Comparison of ENCODE assay signal across 11 mouse cellular contexts in the genomic region with DNA sequence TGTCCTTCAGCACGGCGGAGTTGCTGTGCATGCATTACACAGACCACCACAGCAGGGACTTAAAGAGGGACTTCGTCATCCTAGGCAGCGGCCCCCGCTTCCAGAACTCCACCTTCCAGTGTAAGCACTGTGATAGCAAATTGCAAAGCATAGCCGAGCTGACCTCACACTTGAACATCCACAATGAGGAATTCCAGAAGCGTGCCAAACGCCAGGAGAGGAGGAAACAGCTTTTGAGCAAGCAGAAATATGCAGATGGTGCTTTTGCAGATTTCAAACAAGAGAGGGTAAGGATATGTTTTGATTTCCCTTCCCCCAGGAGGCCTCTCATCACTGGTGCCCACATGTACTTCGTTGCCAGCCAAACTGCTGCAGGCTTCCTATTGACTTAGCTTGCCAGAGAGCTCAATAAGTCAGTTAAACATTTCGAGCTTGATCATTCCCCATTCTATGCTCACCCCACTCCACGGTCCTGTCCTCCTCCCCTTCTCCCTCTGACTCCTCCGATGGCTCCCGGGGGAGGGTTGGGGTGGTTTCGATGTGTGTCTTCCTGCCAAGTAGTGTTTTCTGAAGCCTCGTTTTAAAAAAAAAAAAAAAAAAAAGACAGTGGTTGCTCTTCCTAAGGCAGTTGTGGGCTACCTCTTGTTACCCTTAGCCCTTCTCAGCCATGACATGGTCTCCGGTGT.
DNase-seq lines count a peak whose midpoint lies in the region; ATAC-seq and TF ChIP-seq lines count a peak whose summit lies in the region.
"Had no signal": no experiment of that assay in that cellular context is flagged by ENCODE, and none has a peak within 500 bp of the region (broad histone marks: within the 10 kb centered on the region; RNA-seq: fewer than 3 reads in every experiment).

No protein-coding gene starts in this region.

- TF ChIP-seq POLR2A in cerebellum, adult 2 months (IDR thresholded peaks at IDR 0.05; ENCODE audit: borderline replicate concordance, insufficient read depth, low read length) = no peak

- H3K27me3 ChIP-seq in forebrain, embryonic 16.5 days (replicated peaks; ENCODE audit: control insufficient read depth, insufficient read depth, low read length) = no peaks in the 10 kb centered on the region
- H3K27me3 ChIP-seq in forebrain, embryonic 11.5 days (ENCODE audit: control insufficient read depth, insufficient read depth, low read length) = no peaks in the 10 kb centered on the region
- H3K27me3 ChIP-seq in Patski = no peaks in the 10 kb centered on the region
- H3K27me3 ChIP-seq in intestine, postnatal 0 days (replicated peaks; ENCODE audit: control insufficient read depth, insufficient read depth, low read length) = no peaks in the 10 kb centered on the region
- H3K27me3 ChIP-seq in lung, embryonic 16.5 days (ENCODE audit: control insufficient read depth, insufficient read depth, low read depth, low read length) = no peaks in the 10 kb centered on the region
- H3K27me3 ChIP-seq in cerebellum, adult 2 months (ENCODE audit: control insufficient read depth, insufficient read depth, low read length) = no peaks in the 10 kb centered on the region
- H3K27me3 ChIP-seq: embryonic facial prominence, embryonic 12.5 days; megakaryocyte, embryonic 14.5 days had no signal

- no peaks in the 10 kb centered on the region for H3K9me3 ChIP-seq in forebrain, embryonic 16.5 days (ENCODE audit: control insufficient read depth, low read length)
- H3K9me3 ChIP-seq in forebrain, embryonic 11.5 days (ENCODE audit: control insufficient read depth, low read length) = no peaks in the 10 kb centered on the region
- no peaks in the 10 kb centered on the region for H3K9me3 ChIP-seq in intestine, postnatal 0 days (ENCODE audit: control insufficient read depth)
- H3K9me3 ChIP-seq in lung, embryonic 16.5 days (ENCODE audit: control insufficient read depth, low read length) = no peaks in the 10 kb centered on the region
- H3K9me3 ChIP-seq: embryonic facial prominence, embryonic 12.5 days had no signal

- CTCF ChIA-PET in Patski (lab: Charles Lee) = interaction anchor here (1.2 kb wide), 1 partner anchor 9 kb away, joined by 3 read pairs; no protein-coding TSS in a partner anchor

- H3K4me1 ChIP-seq in forebrain, embryonic 16.5 days (replicated peaks; ENCODE audit: control insufficient read depth, insufficient read depth, low read length) = no peaks in the 10 kb centered on the region
- H3K4me1 ChIP-seq in forebrain, embryonic 11.5 days (replicated peaks; ENCODE audit: control insufficient read depth, insufficient read depth, low read length) = no peaks in the 10 kb centered on the region
- no peaks in the 10 kb centered on the region for H3K4me1 ChIP-seq in intestine, postnatal 0 days (replicated peaks; ENCODE audit: control insufficient read depth, insufficient read depth, low read length)
- H3K4me1 ChIP-seq in lung, embryonic 16.5 days (replicated peaks; ENCODE audit: control insufficient read depth, insufficient read depth, low read length) = peaks cover 8% of the 10 kb centered on the region
- no peaks in the 10 kb centered on the region for H3K4me1 ChIP-seq in cerebellum, adult 2 months (ENCODE audit: control insufficient read depth, insufficient read depth, low read length)
- H3K4me1 ChIP-seq: embryonic facial prominence, embryonic 12.5 days; megakaryocyte, embryonic 14.5 days had no signal

- no peak overlapping the region for H3K27ac ChIP-seq in forebrain, embryonic 16.5 days (ENCODE audit: low read length)
- H3K27ac ChIP-seq in forebrain, embryonic 11.5 days (ENCODE audit: low read depth, low read length) = no peak overlapping the region
- 0 out of 2 replicates have a peak overlapping the region, but pooled peaks have one; percentile 62 for H3K27ac ChIP-seq in intestine, postnatal 0 days (ENCODE audit: low read depth, low read length)
- peak overlapping the region; percentile 21; the same call in 1 of the 2 replicates for H3K27ac ChIP-seq in lung, embryonic 16.5 days (ENCODE audit: low read length)
- no peak overlapping the region for H3K27ac ChIP-seq in cerebellum, adult 2 months (ENCODE audit: insufficient read depth, low read length)
- H3K27ac ChIP-seq: embryonic facial prominence, embryonic 12.5 days had no signal

- in situ Hi-C loops in Patski (cut with MboI; ENCODE audit: low pct_unique_long_range_greater_than_20kb) = no loop called here

- no peak overlapping the region for H3K4me3 ChIP-seq in forebrain, embryonic 16.5 days (replicated peaks; ENCODE audit: low read length)
- H3K4me3 ChIP-seq in forebrain, embryonic 11.5 days (ENCODE audit: low read depth, low read length) = no peak overlapping the region
- no peak overlapping the region for H3K4me3 ChIP-seq in intestine, postnatal 0 days (ENCODE audit: low read depth, low read length)
- H3K4me3 ChIP-seq in lung, embryonic 16.5 days (ENCODE audit: low read length) = no peak overlapping the region
- no peak overlapping the region for H3K4me3 ChIP-seq in cerebellum, adult 2 months (replicated peaks; ENCODE audit: insufficient read depth, low read depth, low read length)
- H3K4me3 ChIP-seq: embryonic facial prominence, embryonic 12.5 days had no signal

- no peak overlapping the region for H3K4me2 ChIP-seq in forebrain, embryonic 16.5 days (ENCODE audit: low read length)
- H3K4me2 ChIP-seq in forebrain, embryonic 11.5 days (ENCODE audit: low read depth, low read length, severe bottlenecking) = no peak overlapping the region
- H3K4me2 ChIP-seq in intestine, postnatal 0 days (replicated peaks; ENCODE audit: low read depth) = no peak overlapping the region
- H3K4me2 ChIP-seq in lung, embryonic 16.5 days (ENCODE audit: low read depth, low read length) = no peak overlapping the region
- H3K4me2 ChIP-seq: embryonic facial prominence, embryonic 12.5 days had no signal

- 71% methylated on average over 16 of the region's 16 CpGs for WGBS in forebrain, embryonic 16.5 days
- 87% methylated on average over 16 of the region's 16 CpGs for WGBS in forebrain, embryonic 11.5 days
- WGBS in intestine, postnatal 0 days = 66% methylated on average over 16 of the region's 16 CpGs
- WGBS in lung, embryonic 16.5 days = 41% methylated on average over 16 of the region's 16 CpGs
- WGBS in cerebellum, adult 2 months = 58% methylated on average over 16 of the region's 16 CpGs

- H3K36me3 ChIP-seq in forebrain, embryonic 16.5 days (ENCODE audit: control insufficient read depth, insufficient read depth) = peaks cover 72% of the 10 kb centered on the region
- H3K36me3 ChIP-seq in forebrain, embryonic 11.5 days (ENCODE audit: control insufficient read depth, insufficient read depth, low read length) = peaks cover 51% of the 10 kb centered on the region
- H3K36me3 ChIP-seq in intestine, postnatal 0 days (ENCODE audit: control insufficient read depth, insufficient read depth) = peaks cover 45% of the 10 kb centered on the region
- H3K36me3 ChIP-seq in lung, embryonic 16.5 days (ENCODE audit: control insufficient read depth, insufficient read depth, low read length) = peaks cover 38% of the 10 kb centered on the region

- POLR2A ChIA-PET in Patski (lab: Charles Lee) = interaction anchor here (0.5 to 1.2 kb wide), 2 partner anchors 12 to 65 kb away, joined by 3 to 5 read pairs; no protein-coding TSS in a partner anchor

- no peak overlapping the region for H3K9ac ChIP-seq in forebrain, embryonic 16.5 days (replicated peaks; ENCODE audit: low read depth, low read length)
- no peak overlapping the region for H3K9ac ChIP-seq in forebrain, embryonic 11.5 days (ENCODE audit: low read length)
- no peak overlapping the region for H3K9ac ChIP-seq in intestine, postnatal 0 days (ENCODE audit: low read depth, low read length)
- H3K9ac ChIP-seq in lung, embryonic 16.5 days (ENCODE audit: low read length) = no peak overlapping the region
- H3K9ac ChIP-seq: embryonic facial prominence, embryonic 12.5 days had no signal

- ATAC-seq in forebrain, embryonic 16.5 days = peak; percentile 19; the same call in 1 of the 2 replicates
- ATAC-seq in forebrain, embryonic 11.5 days (replicated peaks; ENCODE audit: low FRiP score) = no peak
- ATAC-seq in Patski = peak; percentile 62
- no peak for ATAC-seq in intestine, postnatal 0 days
- peak; percentile 87 for ATAC-seq in lung, embryonic 16.5 days (ENCODE audit: low read depth)

- no peak for DNase-seq in forebrain, embryonic 11.5 days (ENCODE audit: low spot score)
- no peak for DNase-seq in Patski (ENCODE audit: low read depth, low spot score)
- DNase-seq in cerebellum, adult 2 months = no peak
- no peak for DNase-seq in thymus, adult 18-20 months
- no peak for DNase-seq in testis, postnatal 14 days (ENCODE audit: low spot score)
- DNase-seq: adrenal gland, postnatal 25 days had no signal

- no peak for TF ChIP-seq CTCF in Patski (IDR thresholded peaks at IDR 0.05)
- no peak for TF ChIP-seq CTCF in intestine, postnatal 0 days (IDR thresholded peaks at IDR 0.05; ENCODE audit: low read depth)
- no peak for TF ChIP-seq CTCF in cerebellum, adult 2 months (IDR thresholded peaks at IDR 0.05; ENCODE audit: borderline replicate concordance, insufficient read depth, low read depth, low read length)

Comparison
In these comparisons a context has a peak if more than half of its experiments do, and no peak if none do; other contexts are left out.
1. ATAC-seq: peak in forebrain, embryonic 16.5 days (single experiment), Patski (single experiment) and lung, embryonic 16.5 days (single experiment); none in forebrain, embryonic 11.5 days (single experiment) and intestine, postnatal 0 days (single experiment).
2. H3K27ac ChIP-seq: peak in intestine, postnatal 0 days (single experiment) and lung, embryonic 16.5 days (single experiment); none in forebrain, embryonic 16.5 days (single experiment), forebrain, embryonic 11.5 days (single experiment) and cerebellum, adult 2 months (single experiment).